Mouse (Mus musculus) layer of hippocampus, postnatal 25 days (tissue): ENCODE data around the gene Vash2. TPM values are rescaled to one million over a fixed set of nuclear protein-coding genes. Genes with fewer than 3 reads are reported as not detected.
A peak's percentile ranks its signal among the peaks of the same experiment; 100 is the strongest.
"Not testable (repeated sequence)": the region's sequence is repeated elsewhere in the genome, so short reads cannot be mapped to it uniquely, and the experiment has no call there.

Experiments used
- DNase-seq, 2 experiments: peaks; one replicate each; pipeline ENCODE4 v3.0.0; 2022; ENCODE audit warnings: mixed read lengths in 2 of 2, low spot score in 1 of 2; ENCODE audit errors: extremely low spot score in 1 of 2
- total RNA-seq, 2 experiments: library from RNA; stranded (reverse); gene quantifications; 2 replicates each; pipeline ENCODE4 v1.2.3; 2021

Gene Vash2
- 1 to 10 TPM; 2.1 to 3.4 TPM for total RNA-seq

DNA sequence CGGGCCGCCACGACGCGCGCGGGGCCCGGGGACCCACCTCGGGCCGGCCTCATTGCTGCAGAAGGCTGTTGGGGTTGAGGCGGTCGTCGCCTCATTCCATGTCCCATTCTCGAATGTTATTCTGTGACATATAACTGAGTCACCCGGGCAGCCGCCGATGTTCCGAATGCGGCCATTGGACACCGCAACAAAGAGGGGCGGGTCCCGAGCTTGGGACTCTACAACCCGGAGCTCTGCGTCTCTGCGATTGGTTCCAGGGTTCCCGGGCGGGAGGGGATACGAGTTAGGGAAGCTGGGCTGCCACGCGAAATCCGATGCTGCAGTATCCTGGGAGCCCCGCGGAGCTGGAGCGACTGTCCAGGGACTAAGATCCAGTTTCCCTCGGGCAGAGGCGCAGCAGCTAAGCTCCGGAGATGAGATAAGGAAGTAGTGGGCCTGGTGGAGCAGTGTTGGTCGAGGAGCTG, at the start of gene Vash2:
Vash2 (minus strand) TSS at position 197 of the 464 bp plus-strand sequence.
- peak; percentile 44 to 53 for DNase-seq

DNA sequence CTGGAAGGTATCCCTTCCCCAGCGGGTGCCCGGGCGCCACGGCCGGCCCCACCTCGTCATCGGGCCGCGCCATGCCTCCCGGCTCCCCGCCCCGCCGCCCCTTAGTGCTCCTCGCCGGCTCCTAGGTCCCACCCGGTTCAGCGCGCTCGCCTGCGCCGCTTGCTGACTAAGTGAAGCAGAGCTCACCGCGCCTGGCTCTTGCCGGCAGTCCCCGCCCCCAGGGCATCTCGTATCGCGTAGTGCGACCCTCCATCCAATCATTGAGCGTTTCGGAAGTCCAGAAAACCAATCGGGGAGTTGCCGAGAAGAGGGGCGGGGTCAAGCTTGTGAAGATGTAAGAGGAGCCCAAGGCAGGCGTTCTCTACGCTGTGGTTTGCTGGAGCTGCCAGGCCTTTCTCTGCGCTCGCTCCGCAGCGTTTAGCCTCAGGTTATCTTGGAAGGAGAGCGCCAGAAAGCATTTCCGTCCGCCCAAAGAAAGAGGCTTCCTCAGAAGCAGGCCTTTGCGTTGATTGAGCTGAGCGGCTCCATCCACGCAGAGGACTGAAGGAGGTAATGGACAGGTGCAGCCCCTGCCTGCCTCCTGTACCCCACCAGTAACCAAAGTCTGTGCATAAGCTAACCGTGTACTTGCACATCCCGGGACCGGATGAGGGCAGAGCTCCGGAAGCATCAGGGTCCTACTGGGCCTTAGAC, 47.1 kb upstream of the Vash2 start, which contains the start of gene Flvcr1:
Flvcr1 (minus strand) TSS at position 138 of the 693 bp plus-strand sequence.
- DNase-seq, result peak; percentile 94 to 97

DNA sequence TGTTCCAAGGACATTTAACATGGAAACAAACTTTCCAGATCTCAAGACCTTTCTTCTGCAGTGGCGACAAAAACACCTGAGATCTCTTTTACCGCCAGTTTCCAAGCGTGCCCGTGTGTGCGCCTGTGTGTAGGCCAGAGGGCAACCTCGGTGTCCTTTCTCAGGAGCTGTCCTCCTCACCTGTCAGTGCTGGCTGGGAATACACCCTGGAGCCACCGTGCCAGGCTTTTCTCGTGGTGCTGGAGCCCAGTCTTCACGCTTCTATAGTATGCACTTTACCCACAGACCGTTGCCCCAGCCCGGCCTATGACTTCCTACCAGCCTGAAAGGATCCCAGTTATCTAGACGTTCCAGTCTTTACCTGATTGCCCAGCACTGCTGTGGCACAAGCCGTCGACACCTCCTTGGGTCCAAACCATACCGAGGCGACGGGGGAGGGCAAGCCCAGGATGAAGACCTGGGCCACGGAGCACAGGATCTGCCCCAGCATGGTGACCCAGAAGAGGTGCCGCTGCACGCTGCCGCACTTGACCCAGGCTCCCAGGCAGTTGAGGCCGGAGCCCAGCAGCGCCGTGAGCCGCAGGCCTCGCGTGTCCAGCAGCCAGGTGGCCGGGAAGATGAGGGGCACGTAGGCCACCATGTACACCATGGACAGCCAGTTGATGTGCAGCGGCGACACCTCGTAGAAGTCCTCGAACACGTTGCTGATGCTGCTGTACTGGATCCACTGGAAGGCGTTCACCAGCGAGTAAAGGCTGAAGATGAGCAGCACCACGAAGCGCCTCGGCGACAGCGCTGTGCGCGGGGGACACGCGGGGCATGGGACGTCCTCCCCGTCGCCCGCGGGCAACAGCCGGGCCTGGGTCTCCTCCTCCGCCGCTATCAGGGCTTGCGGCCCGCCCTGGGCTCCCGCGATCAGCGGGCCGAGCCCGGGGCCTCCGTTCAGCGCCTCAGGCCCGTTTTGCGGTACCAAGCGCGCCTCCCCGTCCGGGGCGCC, 46.2 kb upstream of the Vash2 start:
- DNase-seq, result peak in 1 of 2 experiments; percentile 33

DNA sequence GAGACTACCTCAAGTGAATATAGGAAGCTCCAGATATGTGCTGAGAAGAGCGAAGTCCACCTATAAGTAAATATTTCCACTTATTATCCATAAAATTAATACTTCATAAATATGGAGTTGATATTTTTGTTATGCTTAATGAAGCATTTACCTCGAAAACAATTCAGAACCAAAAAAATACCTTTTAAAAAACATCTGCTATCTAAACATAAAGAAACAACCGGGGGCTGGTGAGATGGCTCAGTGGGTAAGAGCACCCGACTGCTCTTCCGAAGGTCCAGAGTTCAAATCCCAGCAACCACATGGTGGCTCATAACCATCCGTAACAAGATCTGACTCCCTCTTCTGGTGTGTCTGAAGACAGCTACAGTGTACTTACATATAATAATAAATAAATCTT, 44.7 kb upstream of the Vash2 start:
- not testable (repeated sequence) for DNase-seq

GRCm38 (mm10) chr1:191023140-191023539, 44.0 kb upstream of the Vash2 start:
- DNase-seq, result no peak

DNA sequence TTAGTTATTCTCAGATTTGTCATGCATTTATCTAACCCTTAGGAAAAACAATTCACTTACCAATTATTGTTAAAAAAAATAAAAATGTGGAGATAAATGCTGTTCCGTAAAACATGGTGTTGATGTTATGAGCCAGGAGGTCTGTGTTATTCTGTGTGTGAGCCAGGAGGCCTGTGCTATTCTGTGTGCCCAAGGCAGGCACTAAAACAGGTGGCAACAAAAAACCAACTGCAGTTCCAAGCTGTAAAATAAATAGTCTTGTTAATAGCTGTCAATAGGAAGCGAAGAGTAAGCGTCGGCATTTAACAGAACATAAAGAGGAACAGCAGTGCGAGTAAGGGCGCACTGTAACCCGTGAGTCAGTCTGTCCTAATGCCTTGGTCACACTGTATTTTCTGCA, 41.9 kb upstream of the Vash2 start:
- DNase-seq, result no peak

- no peak for DNase-seq
Observed at GRCm38 (mm10) chr1:191020217-191020924, 41.3 kb upstream of the Vash2 start.

- DNase-seq, result no peak
Observed at GRCm38 (mm10) chr1:191019803-191020202, 40.7 kb upstream of the Vash2 start.

DNA sequence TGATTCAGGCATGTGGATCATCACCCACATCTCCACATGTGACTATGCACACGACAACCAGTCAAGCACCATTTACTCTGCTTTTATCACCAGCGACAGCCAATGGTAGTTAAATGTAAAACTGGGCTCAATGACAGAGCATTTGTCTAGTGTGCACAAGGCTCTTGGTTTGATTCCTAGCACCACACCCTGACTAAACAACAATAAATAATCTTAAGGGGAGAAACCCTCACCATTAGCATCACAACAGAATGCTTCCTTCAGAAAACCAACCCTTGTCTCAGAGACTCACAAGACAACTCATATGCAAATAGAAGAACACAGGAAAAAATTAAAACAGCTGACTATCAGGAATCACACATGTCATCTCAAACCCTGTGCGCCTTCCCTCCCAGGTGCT, 35.2 kb upstream of the Vash2 start:
- DNase-seq, result no peak

DNA sequence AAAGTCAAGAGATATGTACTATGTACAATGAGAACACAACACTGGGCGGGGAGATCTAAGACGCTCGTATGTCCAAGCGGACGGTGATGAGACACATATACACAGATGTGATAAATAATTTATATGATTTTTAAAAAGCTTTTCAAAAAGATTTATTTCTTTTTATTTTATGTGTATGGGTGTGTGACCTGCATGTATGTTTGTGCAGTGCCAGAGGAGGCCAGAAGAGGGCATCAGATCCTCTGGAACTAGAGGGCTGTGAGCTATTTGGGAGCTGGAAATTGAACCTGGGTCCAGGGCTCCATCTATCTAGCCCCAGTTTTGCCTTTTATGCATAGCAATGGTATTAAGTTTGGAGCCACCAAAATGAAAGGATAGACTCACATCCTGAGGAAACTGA, 29.6 kb upstream of the Vash2 start:
- DNase-seq, result no peak

- DNase-seq, result no peak
Observed at GRCm38 (mm10) chr1:191002201-191002600, 23.1 kb upstream of the Vash2 start.

- DNase-seq, result no peak
Observed at GRCm38 (mm10) chr1:191000686-191001085, 21.6 kb upstream of the Vash2 start.

DNA sequence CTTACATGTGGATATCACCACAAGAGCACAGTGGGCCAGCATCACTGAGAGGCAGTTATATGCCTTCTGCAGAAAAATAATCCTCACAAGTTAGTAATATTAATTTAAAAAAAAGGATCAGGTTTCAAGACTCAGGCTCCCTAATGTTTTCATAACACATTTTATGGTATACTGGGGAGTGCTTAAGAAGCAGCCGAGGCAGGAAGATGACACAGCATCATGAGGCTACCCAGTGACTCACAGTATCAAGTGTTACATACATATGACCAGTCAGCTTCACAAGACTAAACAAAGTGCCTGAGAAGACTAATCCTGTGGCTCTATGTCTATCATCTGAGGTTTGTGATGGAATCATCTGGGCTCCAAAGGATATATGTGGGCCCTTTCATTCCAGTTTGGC, 18.9 kb upstream of the Vash2 start:
- DNase-seq, result no peak

DNA sequence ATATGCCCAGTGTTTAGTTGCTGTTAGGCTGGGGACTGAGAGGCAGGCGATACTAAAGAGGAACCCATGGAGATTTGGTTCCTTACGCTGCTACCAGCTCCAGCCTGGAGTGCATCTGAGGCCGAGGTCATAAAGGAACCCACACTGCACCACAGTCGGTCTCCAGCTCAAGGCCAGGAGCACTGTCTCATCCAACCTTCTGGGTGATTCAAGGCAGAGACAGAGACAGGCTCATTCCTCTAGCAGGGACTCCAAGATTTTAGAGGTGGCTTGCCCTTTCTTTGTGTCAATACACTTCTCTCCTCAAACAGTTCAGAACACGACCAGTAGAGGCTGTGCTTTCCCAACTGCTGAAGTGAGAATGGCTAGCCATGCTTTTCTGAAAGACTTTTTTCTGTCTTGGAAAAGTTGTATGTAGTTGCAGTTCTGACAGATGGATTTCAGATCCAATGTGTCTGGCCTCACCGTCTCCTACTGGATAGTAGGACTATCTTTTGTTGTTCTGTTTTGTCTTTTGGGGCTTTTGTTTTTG, 17.3 kb upstream of the Vash2 start:
- no peak for DNase-seq

- peak in 1 of 2 experiments; percentile 55 for DNase-seq
Observed at GRCm38 (mm10) chr1:190995548-190995947, 16.5 kb upstream of the Vash2 start.

DNA sequence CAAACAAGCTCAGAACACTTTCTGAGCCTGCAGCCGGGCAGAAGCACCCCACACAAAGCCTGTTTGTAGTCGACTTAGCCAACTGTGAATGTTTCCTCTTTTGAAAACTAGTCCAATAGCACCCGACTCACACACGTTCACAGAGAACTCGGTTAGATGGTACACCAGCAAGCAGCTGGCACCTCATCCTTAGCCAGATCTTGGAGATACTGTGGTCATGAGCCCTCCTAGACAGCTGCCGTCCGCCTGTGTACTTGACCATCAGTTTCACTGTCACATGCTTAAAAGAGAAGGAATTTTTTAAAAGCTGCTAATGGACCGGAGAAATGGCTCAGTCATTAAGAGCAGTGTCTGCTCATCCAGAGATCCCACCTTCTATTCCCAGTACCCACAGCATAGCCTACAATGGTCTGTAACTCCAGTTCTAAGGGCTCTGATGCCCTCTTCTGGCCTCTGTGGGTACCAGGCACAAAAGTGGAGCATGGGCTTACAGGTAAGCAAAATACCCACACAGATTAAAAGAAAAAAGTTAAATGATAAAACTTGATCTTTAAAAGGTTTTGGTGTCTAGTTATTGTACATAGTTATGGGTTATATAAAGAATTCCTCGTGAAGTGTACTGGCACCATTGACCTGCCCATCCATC, 10.5 kb upstream of the Vash2 start:
- DNase-seq, result no peak

DNA sequence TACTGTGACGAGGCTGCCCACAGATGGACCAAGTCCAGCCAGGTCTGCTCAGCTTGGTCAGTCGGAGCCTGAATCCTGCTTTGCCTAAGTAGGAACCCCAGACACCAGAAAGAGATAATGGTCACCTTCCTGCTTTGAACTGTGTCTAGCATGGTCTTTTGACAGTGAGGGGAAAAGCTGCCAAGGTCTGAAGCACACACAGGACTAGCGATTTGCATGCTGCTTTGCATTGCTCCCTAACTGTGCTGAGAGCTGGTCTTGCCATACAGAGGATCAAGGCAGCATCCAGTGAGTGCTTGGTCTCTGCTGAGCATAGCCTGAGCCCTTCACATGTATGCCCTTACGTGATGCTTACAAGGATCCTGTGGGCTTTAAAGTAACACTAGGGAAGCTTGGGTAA, 2.3 kb upstream of the Vash2 start:
- no peak for DNase-seq

DNA sequence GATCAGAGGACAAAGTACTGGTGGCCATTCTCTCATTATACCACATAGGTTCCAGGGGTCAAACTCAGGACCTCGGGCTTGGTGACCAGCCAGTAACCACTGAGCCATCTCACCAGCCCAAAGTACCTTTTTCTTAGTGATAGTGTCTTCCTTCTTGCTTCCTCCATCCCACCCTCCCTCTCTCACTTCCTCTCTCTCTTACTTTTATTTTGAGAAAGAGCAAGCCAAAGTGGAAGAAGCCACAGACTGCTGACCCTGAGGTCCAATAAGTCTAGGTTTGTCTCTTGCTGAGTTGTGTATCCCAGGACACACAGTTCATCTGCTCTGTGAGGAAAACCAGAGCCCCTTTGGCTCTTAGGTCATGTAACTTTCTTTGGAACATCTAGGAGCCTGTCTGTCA, 1.4 kb upstream of the Vash2 start:
- DNase-seq, result no peak

DNA sequence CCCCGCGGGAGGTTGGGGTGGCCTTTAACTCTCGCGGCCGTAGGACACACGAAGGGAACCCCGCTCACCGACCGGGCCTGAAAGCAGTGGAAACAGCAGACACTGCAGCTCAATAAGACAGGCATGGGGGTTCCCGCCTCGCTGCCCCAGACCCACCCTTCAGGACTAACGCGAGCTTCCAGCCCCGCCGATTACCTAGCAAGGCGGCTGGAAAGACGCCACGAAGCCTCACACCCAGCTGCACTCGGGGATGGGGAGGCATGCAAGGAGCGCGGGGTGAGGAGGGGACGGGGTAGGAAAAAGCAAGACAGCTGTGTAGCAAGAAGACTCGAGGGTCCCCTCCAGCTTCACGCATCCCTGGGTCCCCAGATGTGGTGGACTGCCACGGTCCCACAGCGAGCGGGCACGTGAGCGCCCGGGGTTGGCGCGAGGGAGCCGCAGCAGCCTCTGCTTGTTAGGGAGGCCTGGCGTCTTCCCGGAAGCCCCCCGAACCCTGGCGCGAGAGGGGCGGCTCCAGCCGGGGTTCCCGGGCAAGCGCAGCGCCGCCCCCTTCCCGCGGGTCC, 504 bp downstream of the Vash2 start:
- no peak for DNase-seq

DNA sequence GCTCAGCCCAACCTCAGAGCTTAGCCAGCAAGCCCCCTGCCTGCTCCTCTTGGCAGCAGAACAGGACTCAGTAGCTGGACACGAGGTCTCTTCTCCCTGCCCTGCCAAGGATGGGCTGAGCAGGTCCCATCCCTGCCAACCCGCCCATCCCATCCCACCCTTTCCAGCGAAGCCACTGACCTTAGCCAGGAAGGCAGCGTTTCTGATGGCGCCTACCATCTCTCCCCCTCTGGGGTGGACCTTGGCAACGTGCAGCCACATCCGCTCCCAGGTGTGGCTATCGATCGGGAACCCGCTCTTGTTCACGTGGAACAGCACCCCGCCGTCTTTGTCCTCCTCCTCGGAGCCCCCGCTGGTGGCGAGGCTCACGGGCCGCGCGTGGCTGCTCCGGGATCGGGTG, 1.1 kb downstream of the Vash2 start:
- DNase-seq, result no peak
